Mouse (Mus musculus) stomach, postnatal 0 days (tissue): Measurements from ENCODE around the gene Otub2.

ENCODE experiments used
- CTCF ChIP-seq: IDR thresholded peaks from 2 replicates; pipeline ENCODE4 v1.5.1; 2016; ENCODE audit warnings: antibody characterized with exemption, low read depth, mild to moderate bottlenecking, moderate library complexity
- EP300 ChIP-seq: optimal IDR thresholded peaks from 2 replicates; pipeline ENCODE3; 2016; ENCODE audit warnings: antibody characterized with exemption

DNA sequence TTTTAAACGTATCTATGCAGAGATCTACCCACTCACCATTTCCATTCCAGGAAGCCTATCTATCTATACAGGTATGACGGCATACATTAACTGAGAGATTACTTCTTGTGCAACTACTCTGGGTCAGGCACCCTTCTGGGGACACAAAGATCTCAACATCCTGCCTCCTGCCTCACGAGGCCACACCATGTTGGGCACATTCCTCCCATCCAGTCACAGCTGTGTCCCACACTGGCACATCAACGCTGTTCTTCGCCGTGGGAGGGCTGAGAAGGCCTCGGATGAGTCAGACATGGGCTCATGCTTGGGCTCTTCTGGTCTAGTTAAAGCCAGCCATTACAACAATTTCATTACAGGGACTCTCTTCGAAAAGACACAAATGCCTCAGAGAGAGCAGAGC lies 41.5 kb upstream of the Otub2 start:
- TF ChIP-seq CTCF (no peak), EP300 (no peak)
